Mouse (Mus musculus): ENCODE measurements around the gene Trim6. TPM values are rescaled to one million over a fixed set of nuclear protein-coding genes. Genes with fewer than 3 reads are reported as not detected.

Gene Trim6
- polyA plus RNA-seq (2012; rRNA removed): 0.81 and 0.87 TPM in 2 replicates

GRCm38 (mm10) chr7:104218701-104219569, at the start of gene Trim6:
TSS of gene Trim6 (plus strand) at chr7:104218793.

GRCm38 (mm10) chr7:104183292-104183691, 35.3 kb upstream of the Trim6 start, which contains the start of gene Olfr648:
TSS of gene Olfr648 (minus strand) at chr7:104183392.

GRCm38 (mm10) chr7:104195885-104196284, 22.7 kb upstream of the Trim6 start, which contains the start of gene Olfr649:
TSS of gene Olfr649 (minus strand) at chr7:104195985.

GRCm38 (mm10) chr7:104244287-104245181, 25.9 kb downstream of the Trim6 start, which contains the start of gene Trim34a:
TSS of gene Trim34a (plus strand) at chr7:104244457.

Other genes with a start within 250 kb of the Trim6 start
- 0.01 TPM in 1 of 2 replicates, not detected in the other for gene Olfr635, start 247.6 kb upstream of the Trim6 start, polyA plus RNA-seq (2012; rRNA removed)
- gene Olfr638, start 220.0 kb upstream of the Trim6 start, polyA plus RNA-seq (2012; rRNA removed): 0.04 TPM in 1 of 2 replicates, not detected in the other
- not detected in 2 replicates for gene Olfr639, start 201.5 kb upstream of the Trim6 start, polyA plus RNA-seq (2012; rRNA removed)
- gene Olfr640, start 193.2 kb upstream of the Trim6 start, polyA plus RNA-seq (2012; rRNA removed): not detected in 2 replicates
- gene Olfr641, start 183.3 kb upstream of the Trim6 start, polyA plus RNA-seq (2012; rRNA removed): not detected in 2 replicates
- gene Olfr642, start 166.1 kb upstream of the Trim6 start, polyA plus RNA-seq (2012; rRNA removed): not detected in 2 replicates
- not detected in 2 replicates for gene 4930516K23Rik, start 157.3 kb upstream of the Trim6 start, polyA plus RNA-seq (2012; rRNA removed)
- gene Olfr644, start 146.9 kb upstream of the Trim6 start, polyA plus RNA-seq (2012; rRNA removed): not detected in 2 replicates
- gene Olfr645, start 133.3 kb upstream of the Trim6 start, polyA plus RNA-seq (2012; rRNA removed): not detected in 2 replicates
- gene Olfr646, start 113.9 kb upstream of the Trim6 start, polyA plus RNA-seq (2012; rRNA removed): not detected in 2 replicates
- not detected in 2 replicates for gene Ubqln5, start 89.0 kb upstream of the Trim6 start, polyA plus RNA-seq (2012; rRNA removed)
- gene Olfr643, start 81.4 kb upstream of the Trim6 start, polyA plus RNA-seq (2012; rRNA removed): not detected in 2 replicates
- gene Ubqln3, start 75.5 kb upstream of the Trim6 start, polyA plus RNA-seq (2012; rRNA removed): not detected in 2 replicates
- not detected in 2 replicates for gene Ubqlnl, start 68.2 kb upstream of the Trim6 start, polyA plus RNA-seq (2012; rRNA removed)
- not detected in 2 replicates for gene Olfm5, start 54.0 kb upstream of the Trim6 start, polyA plus RNA-seq (2012; rRNA removed)
- gene Olfr648, start 35.4 kb upstream of the Trim6 start, polyA plus RNA-seq (2012; rRNA removed): 0.01 and 0.03 TPM in 2 replicates
- gene Olfr649, start 22.8 kb upstream of the Trim6 start, polyA plus RNA-seq (2012; rRNA removed): not detected in 2 replicates
- gene Trim34a, start 25.7 kb downstream of the Trim6 start, polyA plus RNA-seq (2012; rRNA removed): 7.1 and 9.7 TPM in 2 replicates
- 1.1 TPM in 2 replicates for gene Trim5, start 69.3 kb downstream of the Trim6 start, polyA plus RNA-seq (2012; rRNA removed)
- gene Trim12a, start 96.7 kb downstream of the Trim6 start, polyA plus RNA-seq (2012; rRNA removed): 8.1 and 9.8 TPM in 2 replicates
- gene Trim34b, start 110.7 kb downstream of the Trim6 start, polyA plus RNA-seq (2012; rRNA removed): 0.06 and 0.09 TPM in 2 replicates
- gene Trim12c, start 134.6 kb downstream of the Trim6 start, polyA plus RNA-seq (2012; rRNA removed): 4.3 and 5.4 TPM in 2 replicates
- 2.0 and 2.1 TPM in 2 replicates for gene Trim30b, start 151.1 kb downstream of the Trim6 start, polyA plus RNA-seq (2012; rRNA removed)
- gene Trim30c, start 182.0 kb downstream of the Trim6 start, polyA plus RNA-seq (2012; rRNA removed): 0.65 and 0.76 TPM in 2 replicates
- gene Trim30a, start 246.4 kb downstream of the Trim6 start, polyA plus RNA-seq (2012; rRNA removed): 9.0 and 10.3 TPM in 2 replicates